Mouse (Mus musculus) megakaryocyte, embryonic 14.5 days (primary cell): Measurements from ENCODE around the gene Cfap70.

Experiments used
- FLI1 ChIP-seq: IDR thresholded peaks from 2 replicates; pipeline ENCODE4 v1.6.1; 2012; ENCODE audit warnings: low read length, inconsistent platforms, mixed read lengths
- GATA1 ChIP-seq: IDR thresholded peaks from 3 replicates; pipeline ENCODE4 v1.6.1; 2012; ENCODE audit warnings: mixed read lengths, low read length, inconsistent platforms, borderline replicate concordance

- no peak for TF ChIP-seq GATA1
- TF ChIP-seq FLI1, result no peak
These were observed 30.2 kb upstream of the Cfap70 start for GRCm38 (mm10) chr14:20482051-20482751.
